Mouse (Mus musculus): Measurements from ENCODE around the gene Ildr2. TPM values are rescaled to one million over a fixed set of nuclear protein-coding genes. Genes with fewer than 3 reads are reported as not detected.

Ildr2 gene
- 2.6 TPM in 2 replicates for polyA plus RNA-seq (2014; fragmentation: Nextera tagmentation; extraction: Ambion mirVana)

GRCm38 (mm10) chr1:166253898-166254894, at the start of gene Ildr2:
TSS of gene Ildr2 (plus strand) at chr1:166254139.
- under 1% methylated on average over 69 of the region's 72 CpGs for WGBS

DNA sequence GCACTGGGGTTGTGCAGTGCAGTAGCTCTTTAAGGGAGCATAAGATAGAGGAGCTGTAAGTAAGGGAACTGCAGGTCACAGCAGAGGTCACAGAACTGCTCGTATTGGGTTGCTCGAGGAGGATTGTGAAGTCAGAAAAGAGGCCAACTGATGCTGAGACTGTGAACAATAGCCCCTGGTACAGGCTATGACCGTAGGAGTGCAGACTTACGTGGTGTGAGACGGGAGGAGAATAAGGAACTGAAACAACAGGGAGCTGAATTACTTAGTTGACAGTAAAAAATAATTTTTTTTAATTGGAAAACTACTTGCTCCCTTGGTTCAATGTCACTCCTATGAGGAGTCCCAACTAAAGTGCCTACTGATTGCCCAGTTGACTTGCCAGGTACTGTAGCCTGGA, 49.8 kb upstream of the Ildr2 start:
- ATAC-seq: no peak
- WGBS: 23% methylated on average over 5 of the region's 5 CpGs
- H3K27ac ChIP-seq (ENCODE audit: low read depth, low read length): no peak overlapping the region

More at GRCm38 (mm10) chr1:166253898-166254894, at the start of gene Ildr2:
- Histone ChIP-seq H3K27me3 (replicated peaks; ENCODE audit: control insufficient read depth, insufficient read depth, low read length) (no peaks in the 10 kb centered on the region), H3K4me3 (ENCODE audit: low read depth, low read length) (peak within 1 kb of the TSS; percentile 44), H3K4me2 (ENCODE audit: low read length) (peak within 1 kb of the TSS; percentile 79), H3K9me3 (replicated peaks; ENCODE audit: control insufficient read depth, low read length) (no peaks in the 10 kb centered on the region), H3K36me3 (ENCODE audit: control insufficient read depth, insufficient read depth, low read length) (no peaks in the 10 kb centered on the region), H3K4me1 (ENCODE audit: control insufficient read depth, insufficient read depth, low read length) (peaks cover 25% of the 10 kb centered on the region), H3K27ac (ENCODE audit: low read depth, low read length) (peak within 1 kb of the TSS; percentile 50; the same call in 1 of the 2 replicates), H3K9ac (ENCODE audit: low read length) (peak within 1 kb of the TSS; percentile 75)
- peak; percentile 74 for ATAC-seq
- DNase-seq (ENCODE audit: low spot score): peak; percentile 65

GRCm38 (mm10) chr1:166205159-166205558, 48.8 kb upstream of the Ildr2 start:
- H3K4me2 ChIP-seq (ENCODE audit: low read length): no peak overlapping the region
- H3K4me1 ChIP-seq (ENCODE audit: control insufficient read depth, insufficient read depth, low read length): no peaks in the 10 kb centered on the region
- no peaks in the 10 kb centered on the region for H3K9me3 ChIP-seq (replicated peaks; ENCODE audit: control insufficient read depth, low read length)
- no peak for DNase-seq (ENCODE audit: low spot score)
- H3K9ac ChIP-seq (ENCODE audit: low read length): no peak overlapping the region
- H3K36me3 ChIP-seq (ENCODE audit: control insufficient read depth, insufficient read depth, low read length): no peaks in the 10 kb centered on the region
- 84% methylated on average over 3 of the region's 3 CpGs for WGBS
- H3K27me3 ChIP-seq (replicated peaks; ENCODE audit: control insufficient read depth, insufficient read depth, low read length): no peaks in the 10 kb centered on the region
- ATAC-seq: no peak
- H3K4me3 ChIP-seq (ENCODE audit: low read depth, low read length): no peak overlapping the region
- no peak overlapping the region for H3K27ac ChIP-seq (ENCODE audit: low read depth, low read length)

More for the DNA sequence above, 49.8 kb upstream of the Ildr2 start:
- Histone ChIP-seq H3K4me2 (ENCODE audit: low read length) (no peak overlapping the region), H3K36me3 (ENCODE audit: control insufficient read depth, insufficient read depth, low read length) (no peaks in the 10 kb centered on the region), H3K27me3 (replicated peaks; ENCODE audit: control insufficient read depth, insufficient read depth, low read length) (no peaks in the 10 kb centered on the region), H3K9me3 (replicated peaks; ENCODE audit: control insufficient read depth, low read length) (no peaks in the 10 kb centered on the region), H3K4me3 (ENCODE audit: low read depth, low read length) (no peak overlapping the region), H3K9ac (ENCODE audit: low read length) (no peak overlapping the region), H3K4me1 (ENCODE audit: control insufficient read depth, insufficient read depth, low read length) (no peaks in the 10 kb centered on the region)
- no peak for DNase-seq (ENCODE audit: low spot score)

- H3K27ac ChIP-seq (ENCODE audit: low read depth, low read length): no peak overlapping the region
- no peaks in the 10 kb centered on the region for H3K4me1 ChIP-seq (ENCODE audit: control insufficient read depth, insufficient read depth, low read length)
- H3K36me3 ChIP-seq (ENCODE audit: control insufficient read depth, insufficient read depth, low read length): no peaks in the 10 kb centered on the region
- no peaks in the 10 kb centered on the region for H3K27me3 ChIP-seq (replicated peaks; ENCODE audit: control insufficient read depth, insufficient read depth, low read length)
- H3K9me3 ChIP-seq (replicated peaks; ENCODE audit: control insufficient read depth, low read length): no peaks in the 10 kb centered on the region
- H3K4me2 ChIP-seq (ENCODE audit: low read length): no peak overlapping the region
- ATAC-seq (no peak), DNase-seq (ENCODE audit: low spot score) (no peak)
- 89% methylated on average over 6 of the region's 6 CpGs for WGBS
- H3K4me3 ChIP-seq (ENCODE audit: low read depth, low read length): no peak overlapping the region
- no peak overlapping the region for H3K9ac ChIP-seq (ENCODE audit: low read length)
These were observed 44.6 kb upstream of the Ildr2 start for GRCm38 (mm10) chr1:166209371-166209770.

- Histone ChIP-seq H3K36me3 (ENCODE audit: control insufficient read depth, insufficient read depth, low read length) (no peaks in the 10 kb centered on the region), H3K4me1 (ENCODE audit: control insufficient read depth, insufficient read depth, low read length) (no peaks in the 10 kb centered on the region), H3K27ac (ENCODE audit: low read depth, low read length) (no peak overlapping the region), H3K9ac (ENCODE audit: low read length) (no peak overlapping the region), H3K4me3 (ENCODE audit: low read depth, low read length) (no peak overlapping the region), H3K27me3 (replicated peaks; ENCODE audit: control insufficient read depth, insufficient read depth, low read length) (no peaks in the 10 kb centered on the region), H3K9me3 (replicated peaks; ENCODE audit: control insufficient read depth, low read length) (no peaks in the 10 kb centered on the region), H3K4me2 (ENCODE audit: low read length) (no peak overlapping the region)
- 80% methylated on average over 4 of the region's 4 CpGs for WGBS
- no peak for ATAC-seq
- peak; percentile 41 for DNase-seq (ENCODE audit: low spot score)
These were observed 39.8 kb upstream of the Ildr2 start for GRCm38 (mm10) chr1:166214181-166214580.

GRCm38 (mm10) chr1:166238315-166238969, 15.5 kb upstream of the Ildr2 start, which contains the start of gene Mael:
TSS of gene Mael (minus strand) at chr1:166238747.
- no peaks in the 10 kb centered on the region for H3K36me3 ChIP-seq (ENCODE audit: control insufficient read depth, insufficient read depth, low read length)
- ATAC-seq (no peak), DNase-seq (ENCODE audit: low spot score) (no peak)
- no peak within 1 kb of the TSS for H3K4me2 ChIP-seq (ENCODE audit: low read length)
- no peak within 1 kb of the TSS for H3K4me3 ChIP-seq (ENCODE audit: low read depth, low read length)
- 93% methylated on average over 53 of the region's 53 CpGs for WGBS
- H3K9me3 ChIP-seq (replicated peaks; ENCODE audit: control insufficient read depth, low read length): peaks cover 4% of the 10 kb centered on the region; the same call in 1 of the 2 replicates
- no peak within 1 kb of the TSS for H3K27ac ChIP-seq (ENCODE audit: low read depth, low read length)
- no peak within 1 kb of the TSS for H3K9ac ChIP-seq (ENCODE audit: low read length)
- H3K27me3 ChIP-seq (replicated peaks; ENCODE audit: control insufficient read depth, insufficient read depth, low read length): no peaks in the 10 kb centered on the region
- H3K4me1 ChIP-seq (ENCODE audit: control insufficient read depth, insufficient read depth, low read length): no peaks in the 10 kb centered on the region

DNA sequence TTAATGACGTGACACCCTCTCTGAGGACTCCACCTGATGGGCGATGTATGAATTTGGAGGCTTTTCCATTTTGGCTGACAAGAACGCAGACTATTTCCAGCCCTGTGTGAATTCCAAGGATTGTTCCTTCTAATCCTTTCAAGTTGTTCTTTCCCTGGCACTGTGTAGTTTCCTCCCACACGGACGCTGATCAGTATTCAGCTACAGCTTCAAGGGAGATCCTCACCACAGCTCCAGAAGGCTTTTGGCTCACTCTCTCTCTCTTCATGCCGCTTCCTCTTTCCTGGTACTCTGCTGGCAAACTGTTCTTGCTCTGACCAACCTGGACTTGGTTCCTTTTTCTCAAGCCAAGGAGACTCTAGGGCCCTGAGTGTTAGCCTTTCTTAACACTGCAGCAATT, 9.7 kb upstream of the Ildr2 start:
- H3K9me3 ChIP-seq (replicated peaks; ENCODE audit: control insufficient read depth, low read length): no peaks in the 10 kb centered on the region
- WGBS: 68% methylated on average over 6 of the region's 6 CpGs
- no peaks in the 10 kb centered on the region for H3K27me3 ChIP-seq (replicated peaks; ENCODE audit: control insufficient read depth, insufficient read depth, low read length)
- H3K4me3 ChIP-seq (ENCODE audit: low read depth, low read length): no peak overlapping the region
- no peak overlapping the region for H3K4me2 ChIP-seq (ENCODE audit: low read length)
- H3K9ac ChIP-seq (ENCODE audit: low read length): no peak overlapping the region
- no peaks in the 10 kb centered on the region for H3K4me1 ChIP-seq (ENCODE audit: control insufficient read depth, insufficient read depth, low read length)
- ATAC-seq (no peak), DNase-seq (ENCODE audit: low spot score) (no peak)
- no peak overlapping the region for H3K27ac ChIP-seq (ENCODE audit: low read depth, low read length)
- no peaks in the 10 kb centered on the region for H3K36me3 ChIP-seq (ENCODE audit: control insufficient read depth, insufficient read depth, low read length)

DNA sequence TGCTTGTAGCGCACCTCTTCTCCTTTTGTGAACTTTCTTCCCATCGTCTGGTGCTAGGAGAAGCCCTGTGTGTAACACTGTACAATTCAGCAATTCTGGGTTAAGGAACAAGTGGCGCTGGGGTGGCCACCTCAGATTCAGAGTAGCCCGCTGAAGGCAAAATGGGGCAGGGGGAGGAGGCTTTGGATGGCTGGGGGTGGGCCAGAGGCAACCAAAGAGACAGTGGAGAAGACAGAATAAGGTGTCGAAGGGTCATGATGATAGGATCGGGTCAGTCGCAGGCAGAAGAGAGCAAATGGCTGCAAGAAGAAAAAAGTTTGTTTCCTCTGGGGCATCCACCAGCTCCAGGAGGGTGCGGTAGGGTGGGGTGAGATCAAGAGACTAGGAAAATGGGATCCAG, 1.2 kb downstream of the Ildr2 start:
- Histone ChIP-seq H3K4me2 (ENCODE audit: low read length) (peak overlapping the region; percentile 79), H3K27me3 (replicated peaks; ENCODE audit: control insufficient read depth, insufficient read depth, low read length) (no peaks in the 10 kb centered on the region), H3K4me1 (ENCODE audit: control insufficient read depth, insufficient read depth, low read length) (peaks cover 25% of the 10 kb centered on the region), H3K4me3 (ENCODE audit: low read depth, low read length) (peak overlapping the region; percentile 44), H3K27ac (ENCODE audit: low read depth, low read length) (peak overlapping the region; percentile 50; the same call in 1 of the 2 replicates), H3K9me3 (replicated peaks; ENCODE audit: control insufficient read depth, low read length) (no peaks in the 10 kb centered on the region), H3K9ac (ENCODE audit: low read length) (peak overlapping the region; percentile 75), H3K36me3 (ENCODE audit: control insufficient read depth, insufficient read depth, low read length) (no peaks in the 10 kb centered on the region)
- ATAC-seq (no peak), DNase-seq (ENCODE audit: low spot score) (no peak)
- 9% methylated on average over 8 of the region's 8 CpGs for WGBS

Measured in forebrain, embryonic 14.5 days (tissue).